Mouse (Mus musculus): Measurements from ENCODE around the gene Zcchc10. TPM values are rescaled to one million over a fixed set of nuclear protein-coding genes. Genes with fewer than 3 reads are reported as not detected.
"Not testable (repeated sequence)": the region's sequence is repeated elsewhere in the genome, so short reads cannot be mapped to it uniquely, and the experiment has no call there.

Gene Zcchc10
- total RNA-seq, 1 experiment from 2014 or later: 9.0 TPM

DNA sequence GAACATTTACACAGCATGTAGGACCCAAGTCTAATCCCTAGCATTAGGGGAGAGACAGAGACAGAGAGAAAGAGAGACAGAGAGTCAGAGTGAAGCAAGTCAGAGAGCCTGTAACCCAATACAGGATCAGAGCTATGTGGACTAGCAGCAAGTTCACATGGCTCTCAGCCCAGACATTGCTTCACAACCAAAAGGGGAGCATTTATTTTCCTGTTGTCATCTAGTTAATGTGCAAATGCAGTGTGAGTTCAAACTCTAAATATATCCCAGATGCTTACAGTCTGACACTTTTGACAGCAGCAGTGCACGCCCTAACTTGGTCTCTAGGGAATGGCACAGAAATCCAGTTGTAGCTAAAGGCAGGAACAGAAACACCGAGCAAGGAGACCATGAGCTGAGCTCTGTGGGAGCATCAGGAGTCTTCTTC lies 15.6 kb upstream of the Zcchc10 start:
- ATAC-seq (replicated peaks in 1 of 2; ENCODE audit: insufficient read depth in 1 of 2, low FRiP score in 2 of 2, low TSS enrichment in 1 of 2, low read depth in 1 of 2, poor library complexity in 2 of 2, severe bottlenecking in 2 of 2): peak; percentile 33 to 38; a peak in 2 of 4 replicates

DNA sequence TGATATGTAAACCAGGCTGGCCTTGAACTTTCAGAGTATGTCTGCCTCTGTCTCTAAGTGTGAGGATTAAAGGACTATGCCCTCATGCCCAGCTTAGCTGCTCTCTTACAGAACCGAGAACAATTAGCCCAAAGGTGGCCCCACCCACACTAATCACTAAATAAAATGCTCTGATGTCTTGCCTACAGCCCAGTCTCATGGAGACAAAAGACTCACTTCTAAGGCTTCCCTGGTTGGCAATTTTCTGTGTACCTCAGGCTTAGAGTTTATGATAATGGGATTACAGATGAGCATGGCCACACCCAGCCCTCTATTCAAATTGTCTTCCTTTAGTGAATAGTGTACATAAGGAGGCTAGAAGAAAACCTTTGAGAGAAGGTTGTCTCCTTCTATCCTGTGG lies 13.1 kb upstream of the Zcchc10 start:
- ATAC-seq (replicated peaks in 1 of 2; ENCODE audit: insufficient read depth in 1 of 2, low FRiP score in 2 of 2, low TSS enrichment in 1 of 2, low read depth in 1 of 2, poor library complexity in 2 of 2, severe bottlenecking in 2 of 2): no peak

- not testable (repeated sequence) for ATAC-seq (replicated peaks in 1 of 2; ENCODE audit: insufficient read depth in 1 of 2, low FRiP score in 2 of 2, low TSS enrichment in 1 of 2, low read depth in 1 of 2, poor library complexity in 2 of 2, severe bottlenecking in 2 of 2)
Measured at GRCm38 (mm10) chr11:53312823-53313222, 11.7 kb upstream of the Zcchc10 start.

DNA sequence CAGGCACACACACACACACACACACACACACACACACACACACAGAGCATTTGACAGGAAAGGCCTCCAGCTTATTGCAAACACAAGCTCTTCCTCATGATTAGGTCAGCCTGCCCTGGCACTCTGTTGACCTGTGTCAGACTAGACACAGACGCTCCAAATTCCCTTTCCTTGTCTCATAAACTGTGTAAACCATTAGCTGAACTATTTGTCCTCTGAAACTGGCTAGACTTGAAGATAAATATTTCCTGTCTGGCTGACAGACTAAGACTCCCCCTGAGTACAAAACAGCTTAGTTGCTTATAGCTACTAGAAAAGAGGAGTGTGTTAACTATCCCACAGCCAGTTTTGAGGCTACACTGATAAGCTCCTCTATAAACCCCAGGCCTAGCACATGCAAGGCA lies 9.7 kb upstream of the Zcchc10 start:
- ATAC-seq (replicated peaks in 1 of 2; ENCODE audit: insufficient read depth in 1 of 2, low FRiP score in 2 of 2, low TSS enrichment in 1 of 2, low read depth in 1 of 2, poor library complexity in 2 of 2, severe bottlenecking in 2 of 2): no peak; a peak in 1 of 4 replicates

GRCm38 (mm10) chr11:53316996-53317395 lies 7.5 kb upstream of the Zcchc10 start:
- no peak for ATAC-seq (replicated peaks in 1 of 2; ENCODE audit: insufficient read depth in 1 of 2, low FRiP score in 2 of 2, low TSS enrichment in 1 of 2, low read depth in 1 of 2, poor library complexity in 2 of 2, severe bottlenecking in 2 of 2)

DNA sequence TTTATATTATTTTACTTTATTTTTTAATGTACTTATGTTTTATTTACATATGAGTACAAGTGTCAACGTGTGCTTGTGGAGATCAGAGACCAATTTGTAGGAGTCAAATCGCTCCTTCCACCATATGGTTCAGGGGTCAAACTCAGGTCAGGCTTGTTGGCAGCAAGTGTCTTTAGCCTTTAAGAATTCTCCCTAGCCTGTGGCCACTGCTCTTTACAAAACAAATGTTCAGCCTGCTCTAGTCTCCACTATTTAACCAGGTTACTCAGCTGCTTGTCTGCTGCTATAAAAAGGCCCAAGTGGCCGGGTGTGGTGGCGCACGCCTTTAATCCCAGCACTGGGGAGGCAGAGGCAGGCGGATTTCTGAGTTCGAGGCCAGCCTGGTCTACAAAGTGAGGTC lies 6.4 kb upstream of the Zcchc10 start:
- no peak for ATAC-seq (replicated peaks in 1 of 2; ENCODE audit: insufficient read depth in 1 of 2, low FRiP score in 2 of 2, low TSS enrichment in 1 of 2, low read depth in 1 of 2, poor library complexity in 2 of 2, severe bottlenecking in 2 of 2)

DNA sequence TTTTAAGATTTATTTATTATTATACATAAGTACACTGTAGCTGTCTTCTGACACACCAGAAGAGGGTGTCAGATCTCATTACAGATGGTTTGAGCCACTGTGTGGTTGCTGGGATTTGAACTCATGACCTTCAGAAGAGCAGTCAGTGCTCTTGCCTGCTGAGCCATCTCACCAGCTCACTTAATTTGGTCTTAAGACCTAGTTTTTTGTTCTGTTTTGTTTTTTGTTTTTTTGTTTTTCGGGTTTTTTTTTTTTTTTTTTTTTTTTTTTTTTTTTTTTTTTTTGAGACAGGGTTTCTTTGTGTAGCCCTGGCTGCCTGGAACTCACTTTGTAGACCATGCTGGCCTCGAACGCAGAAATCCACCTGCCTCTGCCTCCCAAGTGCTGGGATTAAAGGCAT lies 5.9 kb upstream of the Zcchc10 start:
- not testable (repeated sequence) for ATAC-seq (replicated peaks in 1 of 2; ENCODE audit: insufficient read depth in 1 of 2, low FRiP score in 2 of 2, low TSS enrichment in 1 of 2, low read depth in 1 of 2, poor library complexity in 2 of 2, severe bottlenecking in 2 of 2)

DNA sequence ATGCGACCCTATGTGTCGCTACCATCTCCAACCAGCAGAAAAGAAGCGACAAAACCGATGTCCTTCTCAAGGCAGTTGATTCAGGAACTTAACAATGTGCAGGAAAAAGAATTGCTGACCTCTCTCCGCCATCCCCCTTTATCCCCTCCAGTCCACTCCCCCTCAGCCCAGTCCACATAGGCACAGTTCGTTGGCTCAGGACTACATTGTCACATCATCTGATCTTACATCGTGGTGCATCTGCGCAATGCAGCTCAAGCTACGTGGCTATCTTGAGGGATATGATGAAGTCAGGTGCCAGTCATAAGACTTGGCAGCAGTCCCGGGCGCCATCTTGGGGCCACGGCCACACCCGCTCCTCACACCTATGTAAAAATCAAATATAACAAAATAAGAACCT lies 4.6 kb upstream of the Zcchc10 start:
- ATAC-seq (replicated peaks in 1 of 2; ENCODE audit: insufficient read depth in 1 of 2, low FRiP score in 2 of 2, low TSS enrichment in 1 of 2, low read depth in 1 of 2, poor library complexity in 2 of 2, severe bottlenecking in 2 of 2): not testable (repeated sequence)

DNA sequence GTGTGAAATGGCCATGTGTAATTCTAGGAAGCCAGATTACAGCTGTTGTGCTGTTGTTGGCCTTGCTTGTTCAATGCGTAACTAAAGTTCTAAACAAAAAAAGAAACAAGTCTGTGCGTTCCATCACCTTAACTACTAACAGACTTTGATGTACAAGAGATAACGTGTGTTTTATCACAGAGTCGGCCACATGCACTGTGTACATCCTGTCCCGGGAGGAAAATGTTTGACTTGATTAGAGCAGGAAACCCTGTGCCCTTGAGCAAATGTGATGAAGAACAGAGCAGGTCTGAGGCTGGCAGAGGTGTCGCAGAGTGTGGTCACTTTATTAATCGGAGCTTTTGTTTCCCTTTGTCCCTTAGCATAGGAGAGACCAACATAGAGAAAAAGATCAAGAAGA lies 5.8 kb downstream of the Zcchc10 start:
- ATAC-seq (replicated peaks in 1 of 2; ENCODE audit: insufficient read depth in 1 of 2, low FRiP score in 2 of 2, low TSS enrichment in 1 of 2, low read depth in 1 of 2, poor library complexity in 2 of 2, severe bottlenecking in 2 of 2): no peak

DNA sequence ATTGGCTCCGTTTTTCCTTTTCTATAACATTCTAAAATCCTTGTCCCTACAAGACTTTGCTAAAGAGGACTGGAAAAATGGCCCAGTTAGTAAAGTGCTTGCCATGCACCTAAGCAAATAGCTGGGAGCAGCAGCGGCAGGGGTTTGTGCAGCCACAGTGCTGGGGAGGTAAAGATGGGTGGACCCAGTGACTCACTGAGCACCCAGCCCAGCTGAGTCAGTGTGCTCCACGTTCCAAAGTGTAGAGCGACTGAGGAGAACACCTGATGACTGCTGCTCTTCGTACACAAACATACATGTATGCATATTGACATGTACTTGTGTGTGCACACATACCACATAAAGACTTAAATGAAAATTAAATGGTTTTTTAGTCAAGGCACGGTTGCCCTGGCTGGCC lies 6.6 kb downstream of the Zcchc10 start:
- ATAC-seq (replicated peaks in 1 of 2; ENCODE audit: insufficient read depth in 1 of 2, low FRiP score in 2 of 2, low TSS enrichment in 1 of 2, low read depth in 1 of 2, poor library complexity in 2 of 2, severe bottlenecking in 2 of 2): no peak

DNA sequence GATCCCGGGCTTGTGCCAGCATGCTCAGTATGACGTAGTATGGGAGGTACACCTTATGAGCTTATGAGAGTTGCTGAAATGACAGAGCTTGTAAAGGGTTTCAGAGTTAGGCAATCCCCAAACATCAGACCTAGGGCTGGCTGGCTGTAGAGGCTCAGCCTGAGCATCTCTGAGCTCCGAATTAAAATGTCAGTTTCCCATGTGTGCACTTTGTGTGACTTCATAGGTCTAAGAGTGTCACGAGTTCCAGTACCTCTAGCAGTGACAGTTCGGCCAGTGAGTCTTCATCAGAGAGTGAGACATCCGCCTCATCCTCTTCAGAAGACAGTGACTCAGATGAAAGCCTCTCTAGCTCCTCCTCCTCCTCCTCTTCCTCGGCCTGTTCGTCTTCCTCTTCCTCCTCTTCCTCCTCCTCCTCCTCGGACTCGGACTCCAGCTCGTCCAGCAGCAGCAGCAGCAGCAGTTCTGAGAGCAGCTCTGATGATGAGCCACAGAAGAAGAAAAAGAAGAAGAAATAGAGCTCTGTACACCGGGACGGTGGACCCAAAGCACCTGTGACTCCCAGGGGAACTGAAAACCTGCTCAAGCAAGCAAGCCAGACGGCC lies 7.7 kb downstream of the Zcchc10 start:
- no peak for ATAC-seq (replicated peaks in 1 of 2; ENCODE audit: insufficient read depth in 1 of 2, low FRiP score in 2 of 2, low TSS enrichment in 1 of 2, low read depth in 1 of 2, poor library complexity in 2 of 2, severe bottlenecking in 2 of 2)

- ATAC-seq (replicated peaks in 1 of 2; ENCODE audit: insufficient read depth in 1 of 2, low FRiP score in 2 of 2, low TSS enrichment in 1 of 2, low read depth in 1 of 2, poor library complexity in 2 of 2, severe bottlenecking in 2 of 2): no peak; a peak in 1 of 4 replicates
Measured at GRCm38 (mm10) chr11:53335505-53336181, 11.2 kb downstream of the Zcchc10 start.

DNA sequence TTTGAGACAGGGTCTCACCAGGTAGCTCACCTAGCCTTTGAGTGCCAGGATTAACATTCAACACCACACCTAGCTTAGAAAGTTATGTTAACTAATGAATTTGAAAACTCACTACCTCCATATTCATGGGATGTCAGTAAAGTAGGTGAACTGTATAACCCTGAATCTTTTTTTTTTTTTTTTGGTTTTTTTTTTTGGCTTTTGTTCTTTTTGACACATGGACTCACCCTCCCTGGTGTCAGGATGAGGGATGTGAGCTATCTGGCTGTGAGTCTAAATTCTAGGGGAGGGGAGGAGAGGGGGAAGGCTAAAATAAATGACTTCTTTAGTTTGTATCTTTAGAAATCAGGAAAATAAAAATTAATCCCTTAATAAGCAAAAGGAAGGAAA lies 11.7 kb downstream of the Zcchc10 start:
- ATAC-seq (replicated peaks in 1 of 2; ENCODE audit: insufficient read depth in 1 of 2, low FRiP score in 2 of 2, low TSS enrichment in 1 of 2, low read depth in 1 of 2, poor library complexity in 2 of 2, severe bottlenecking in 2 of 2): no peak

GRCm38 (mm10) chr11:53336924-53337323 lies 12.4 kb downstream of the Zcchc10 start:
- no peak for ATAC-seq (replicated peaks in 1 of 2; ENCODE audit: insufficient read depth in 1 of 2, low FRiP score in 2 of 2, low TSS enrichment in 1 of 2, low read depth in 1 of 2, poor library complexity in 2 of 2, severe bottlenecking in 2 of 2)

DNA sequence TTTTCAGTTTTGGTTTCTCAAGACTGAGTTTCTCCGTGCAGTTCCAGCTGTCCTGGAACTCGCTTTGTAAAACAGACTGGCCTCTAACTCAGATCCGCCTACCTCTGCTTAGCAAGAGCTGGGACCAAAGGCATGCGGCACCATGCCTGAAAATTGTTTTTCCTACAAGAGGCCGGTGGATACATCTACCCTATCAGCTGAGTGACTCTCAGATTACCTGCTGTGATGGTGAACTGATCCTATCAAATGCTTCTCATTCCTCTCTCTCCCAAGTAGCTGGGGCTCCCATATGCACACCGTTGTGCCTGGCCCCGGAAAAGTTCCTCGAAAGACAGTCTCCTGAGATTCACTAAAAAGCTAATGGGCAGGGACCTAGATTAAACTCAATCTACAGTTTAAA lies 13.2 kb downstream of the Zcchc10 start:
- no peak for ATAC-seq (replicated peaks in 1 of 2; ENCODE audit: insufficient read depth in 1 of 2, low FRiP score in 2 of 2, low TSS enrichment in 1 of 2, low read depth in 1 of 2, poor library complexity in 2 of 2, severe bottlenecking in 2 of 2)

GRCm38 (mm10) chr11:53341019-53341418 lies 16.5 kb downstream of the Zcchc10 start:
- ATAC-seq (replicated peaks in 1 of 2; ENCODE audit: insufficient read depth in 1 of 2, low FRiP score in 2 of 2, low TSS enrichment in 1 of 2, low read depth in 1 of 2, poor library complexity in 2 of 2, severe bottlenecking in 2 of 2): not testable (repeated sequence)

DNA sequence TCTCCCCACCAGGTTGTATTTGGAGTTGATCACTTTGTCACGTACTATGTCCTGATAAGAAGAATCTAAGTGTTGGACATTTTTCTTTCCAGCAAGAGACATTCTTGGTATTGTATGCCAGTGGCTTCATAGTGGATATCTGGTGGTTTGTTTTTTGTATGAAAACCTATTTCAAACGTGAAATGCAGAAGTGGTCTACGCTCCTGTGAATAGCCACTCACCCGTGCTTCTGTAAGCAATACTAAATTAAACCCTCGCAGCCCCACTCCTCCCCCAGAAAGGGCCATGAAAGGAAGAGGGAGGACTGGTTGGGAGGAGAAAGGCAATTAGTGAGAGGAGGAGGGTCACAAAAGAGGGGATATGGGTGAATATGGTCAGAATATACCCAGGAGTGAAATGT lies 18.2 kb downstream of the Zcchc10 start:
- peak; percentile 56; a peak in 2 of 4 replicates for ATAC-seq (replicated peaks in 1 of 2; ENCODE audit: insufficient read depth in 1 of 2, low FRiP score in 2 of 2, low TSS enrichment in 1 of 2, low read depth in 1 of 2, poor library complexity in 2 of 2, severe bottlenecking in 2 of 2)

DNA sequence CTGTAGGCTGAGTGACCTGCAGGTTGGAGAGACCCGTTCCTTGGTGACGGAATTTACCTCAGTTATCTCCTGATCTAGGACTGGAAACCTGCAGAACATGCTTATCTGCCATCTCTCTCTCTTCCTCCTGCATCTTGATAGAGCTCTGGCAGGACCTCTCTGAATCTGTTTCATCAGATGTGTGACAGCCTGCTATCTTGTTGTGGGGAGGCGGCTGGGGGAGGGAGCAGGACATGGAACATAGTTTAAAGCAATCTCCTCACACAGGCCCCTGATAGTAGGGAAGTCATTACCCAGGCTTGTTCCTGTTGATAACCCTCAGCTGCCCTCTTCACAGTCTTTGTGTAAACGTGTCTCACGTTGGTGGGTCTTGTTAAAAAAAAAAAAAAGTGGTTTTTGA lies 20.8 kb downstream of the Zcchc10 start:
- 0 out of 4 replicates have a peak, but pooled peaks of 1 of the 2 experiments have one; percentile 43 for ATAC-seq (replicated peaks in 1 of 2; ENCODE audit: insufficient read depth in 1 of 2, low FRiP score in 2 of 2, low TSS enrichment in 1 of 2, low read depth in 1 of 2, poor library complexity in 2 of 2, severe bottlenecking in 2 of 2)

DNA sequence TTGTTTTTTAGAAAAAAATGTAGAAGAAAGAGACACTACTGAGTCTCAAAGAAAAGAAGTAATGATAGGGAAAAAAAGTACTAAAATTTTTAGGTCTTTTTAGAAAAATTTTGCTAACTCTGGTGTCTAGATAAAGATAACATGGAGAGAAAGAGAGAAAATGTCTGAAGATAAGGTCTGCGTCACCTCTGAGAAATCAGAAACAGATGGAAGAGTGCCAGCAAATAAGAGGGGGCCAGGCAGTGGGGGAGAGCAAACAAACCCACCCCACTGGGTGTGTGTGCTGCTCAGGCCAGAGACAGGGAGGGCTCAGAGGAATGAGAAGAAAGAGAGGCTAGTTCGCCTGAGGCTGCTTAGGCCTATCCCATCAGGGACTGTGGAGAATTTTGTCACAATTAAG lies 21.3 kb downstream of the Zcchc10 start:
- ATAC-seq (replicated peaks in 1 of 2; ENCODE audit: insufficient read depth in 1 of 2, low FRiP score in 2 of 2, low TSS enrichment in 1 of 2, low read depth in 1 of 2, poor library complexity in 2 of 2, severe bottlenecking in 2 of 2): no peak

Data from hematopoietic stem cell, adult 5-6 weeks (primary cell).